Mouse (Mus musculus) cerebellum, adult 2 months (tissue): ENCODE data around the gene Zfp819.

Experiments
- CTCF ChIP-seq: fragments of 200-500 bp; IDR thresholded peaks from 2 replicates; pipeline ENCODE4 v1.5.1; 2011; ENCODE audit warnings: low read depth, mild to moderate bottlenecking, control low read depth, low read length, moderate library complexity, borderline replicate concordance; ENCODE audit not compliant: insufficient read depth
- POLR2A ChIP-seq: fragments of 200-500 bp; IDR thresholded peaks from 2 replicates; pipeline ENCODE4 v1.6.1; 2011; ENCODE audit warnings: low read length, control low read depth, borderline replicate concordance; ENCODE audit not compliant: insufficient read depth

DNA sequence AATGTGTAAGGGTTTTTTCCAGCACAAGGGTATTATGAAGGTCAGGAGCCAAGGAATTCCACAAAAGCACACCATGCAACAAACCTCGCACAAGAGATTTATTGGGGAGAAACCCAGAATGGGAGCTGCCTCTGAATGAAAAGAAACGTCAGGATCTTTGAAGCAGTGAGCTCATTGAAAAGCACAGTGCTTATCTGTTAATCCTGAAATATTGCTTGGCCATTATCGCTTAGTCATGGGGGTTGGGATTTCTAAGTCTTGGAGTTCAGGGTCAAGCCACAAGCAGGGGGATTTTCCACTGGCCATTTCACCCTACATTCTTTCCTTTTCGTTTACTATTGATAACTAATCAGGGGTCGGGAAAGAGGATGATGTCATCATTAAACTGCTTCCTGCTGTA, 5.1 kb upstream of the Zfp819 start:
- no peak for TF ChIP-seq CTCF
- no peak for TF ChIP-seq POLR2A
